Mouse (Mus musculus) heart, embryonic 15.5 days (tissue): ENCODE data around the gene Sat2. TPM values are rescaled to one million over a fixed set of nuclear protein-coding genes. Genes with fewer than 3 reads are reported as not detected.

Source experiments
- ATAC-seq: fragments of 200-750 bp; cut with Nextera tagmentation; replicated peaks from 2 replicates; pipeline ENCODE4 v1.8.0; 2017; ENCODE audit warnings: low read depth, moderate TSS enrichment; ENCODE audit not compliant: insufficient number of reproducible peaks, insufficient read depth, low FRiP score
- H3K27ac ChIP-seq: fragments of 300-500 bp; sonication (generic); 2 replicates; pipeline ENCODE4 v1.5.1; 2015; ENCODE audit warnings: mild to moderate bottlenecking, inconsistent platforms
- H3K27me3 ChIP-seq: fragments of 300-500 bp; sonication (generic); 2 replicates; pipeline ENCODE4 v1.6.1; 2015; ENCODE audit warnings: inconsistent platforms
- H3K36me3 ChIP-seq: fragments of 300-500 bp; sonication (generic); 2 replicates; pipeline ENCODE4 v1.6.1; 2015; ENCODE audit warnings: mild to moderate bottlenecking, inconsistent platforms
- H3K4me1 ChIP-seq: fragments of 300-500 bp; sonication (generic); replicated peaks from 2 replicates; pipeline ENCODE4 v1.6.1; 2015; ENCODE audit warnings: inconsistent platforms
- H3K4me2 ChIP-seq: fragments of 300-500 bp; sonication (generic); 2 replicates; pipeline ENCODE4 v1.6.1; 2015; ENCODE audit warnings: inconsistent platforms, mild to moderate bottlenecking, moderate library complexity
- H3K4me3 ChIP-seq: fragments of 300-500 bp; sonication (generic); 2 replicates; pipeline ENCODE4 v1.5.1; 2015; ENCODE audit warnings: mild to moderate bottlenecking, inconsistent platforms
- H3K9ac ChIP-seq: fragments of 300-500 bp; sonication (generic); 2 replicates; pipeline ENCODE4 v1.6.1; 2015; ENCODE audit warnings: mild to moderate bottlenecking, inconsistent platforms
- H3K9me3 ChIP-seq: fragments of 300-500 bp; sonication (generic); replicated peaks from 2 replicates; pipeline ENCODE4 v1.6.1; 2016; ENCODE audit warnings: inconsistent platforms
- WGBS: fragments of 180-500 bp; shearing (Covaris S2); methylation state at CpG from one replicate; pipeline ENCODE4 v1.1.7; 2015; ENCODE audit warnings: mixed read lengths; 5-methylcytosine and 5-hydroxymethylcytosine counted together
- polyA plus RNA-seq: library from polyadenylated mRNA; unstranded; fragments of >200 nt; fragmentation: Nextera tagmentation; extraction: Ambion mirVana; gene quantifications from 2 replicates; pipeline ENCODE4 v1.2.1, GENCODE M21; 2015

Sat2 gene
- polyA plus RNA-seq, 1 experiment from 2014 or later, result 16.7 TPM

DNA sequence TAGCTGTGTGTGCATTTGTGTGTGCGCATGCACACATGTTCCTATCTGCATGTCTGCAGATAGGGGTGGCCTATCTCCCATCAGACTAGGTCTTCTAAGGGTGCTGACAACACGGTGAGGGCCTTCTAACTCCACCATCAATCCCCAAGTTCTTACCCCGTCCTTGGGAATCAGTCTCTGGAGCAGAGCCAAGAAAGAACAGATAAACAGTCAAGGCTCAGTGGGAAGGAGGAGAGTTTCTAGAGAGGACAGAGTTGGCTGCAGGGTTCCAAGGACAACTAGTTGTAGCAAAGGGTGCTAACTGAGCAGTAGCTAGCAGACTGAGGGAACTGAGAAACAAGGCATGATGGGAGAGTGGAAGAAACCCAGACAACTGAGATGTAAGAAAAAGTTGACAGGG lies 20.1 kb upstream of the Sat2 start:
- no peak for ATAC-seq
- Histone ChIP-seq H3K4me2 (no peak overlapping the region), H3K36me3 (no peaks in the 10 kb centered on the region), H3K9me3 (no peaks in the 10 kb centered on the region), H3K4me3 (no peak overlapping the region), H3K4me1 (peaks cover 65% of the 10 kb centered on the region), H3K9ac (no peak overlapping the region), H3K27me3 (no peaks in the 10 kb centered on the region), H3K27ac (no peak overlapping the region)
- WGBS, result 32% methylated on average over 3 of the region's 3 CpGs

DNA sequence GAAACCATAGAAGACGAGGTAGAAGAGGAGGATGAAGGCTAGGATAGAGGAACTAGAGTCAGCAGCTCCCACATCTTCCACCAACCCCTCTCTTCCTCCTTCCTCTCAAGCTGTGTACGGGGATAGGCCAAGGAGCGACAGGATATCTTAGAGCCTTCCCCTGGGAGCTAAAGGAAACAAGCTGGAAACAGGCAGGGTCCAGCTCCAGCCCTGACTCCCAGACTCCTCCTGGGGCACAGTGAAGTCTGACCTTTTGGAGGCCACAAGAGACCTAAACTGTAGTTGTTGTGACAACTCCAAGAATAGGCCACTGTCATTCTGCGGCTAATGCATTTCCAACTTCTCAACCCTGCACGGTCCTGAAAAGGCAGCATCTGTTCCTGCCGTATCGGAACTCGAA lies 18.3 kb upstream of the Sat2 start:
- Histone ChIP-seq H3K4me3 (0 out of 2 replicates have a peak overlapping the region, but pooled peaks have one; percentile 68), H3K4me1 (peaks cover 65% of the 10 kb centered on the region), H3K36me3 (no peaks in the 10 kb centered on the region), H3K4me2 (peak overlapping the region; percentile 99; the same call in 1 of the 2 replicates), H3K27ac (peak overlapping the region; percentile 82), H3K27me3 (no peaks in the 10 kb centered on the region), H3K9ac (no peak overlapping the region), H3K9me3 (no peaks in the 10 kb centered on the region)
- no peak for ATAC-seq
- WGBS, result 72% methylated on average over 8 of the region's 8 CpGs

DNA sequence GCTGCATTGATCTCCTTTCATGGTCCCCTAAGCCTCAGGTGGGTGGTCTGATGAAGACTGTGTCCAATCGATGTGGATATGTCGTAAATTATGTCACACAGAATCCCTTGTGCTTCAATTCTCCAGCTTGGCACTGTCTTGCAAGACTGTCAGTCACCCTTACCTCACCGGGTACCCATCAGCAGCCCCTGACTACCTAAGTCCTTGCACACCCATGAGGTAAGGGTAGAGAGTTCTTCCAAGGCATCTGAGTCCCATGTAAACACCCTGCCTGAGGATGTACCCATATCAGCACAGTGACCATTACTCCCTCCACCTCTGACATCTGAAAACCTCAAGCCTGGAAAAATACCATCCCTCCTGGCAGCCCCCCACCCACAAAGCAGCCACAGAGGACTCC lies 17.5 kb upstream of the Sat2 start:
- Histone ChIP-seq H3K27ac (peak overlapping the region; percentile 82), H3K4me3 (peak overlapping the region; percentile 68), H3K9ac (peak overlapping the region; percentile 78), H3K9me3 (no peaks in the 10 kb centered on the region), H3K4me1 (peaks cover 62% of the 10 kb centered on the region), H3K36me3 (no peaks in the 10 kb centered on the region), H3K27me3 (no peaks in the 10 kb centered on the region), H3K4me2 (peak overlapping the region; percentile 99)
- ATAC-seq, result no peak
- WGBS, result 51% methylated on average over 3 of the region's 3 CpGs

DNA sequence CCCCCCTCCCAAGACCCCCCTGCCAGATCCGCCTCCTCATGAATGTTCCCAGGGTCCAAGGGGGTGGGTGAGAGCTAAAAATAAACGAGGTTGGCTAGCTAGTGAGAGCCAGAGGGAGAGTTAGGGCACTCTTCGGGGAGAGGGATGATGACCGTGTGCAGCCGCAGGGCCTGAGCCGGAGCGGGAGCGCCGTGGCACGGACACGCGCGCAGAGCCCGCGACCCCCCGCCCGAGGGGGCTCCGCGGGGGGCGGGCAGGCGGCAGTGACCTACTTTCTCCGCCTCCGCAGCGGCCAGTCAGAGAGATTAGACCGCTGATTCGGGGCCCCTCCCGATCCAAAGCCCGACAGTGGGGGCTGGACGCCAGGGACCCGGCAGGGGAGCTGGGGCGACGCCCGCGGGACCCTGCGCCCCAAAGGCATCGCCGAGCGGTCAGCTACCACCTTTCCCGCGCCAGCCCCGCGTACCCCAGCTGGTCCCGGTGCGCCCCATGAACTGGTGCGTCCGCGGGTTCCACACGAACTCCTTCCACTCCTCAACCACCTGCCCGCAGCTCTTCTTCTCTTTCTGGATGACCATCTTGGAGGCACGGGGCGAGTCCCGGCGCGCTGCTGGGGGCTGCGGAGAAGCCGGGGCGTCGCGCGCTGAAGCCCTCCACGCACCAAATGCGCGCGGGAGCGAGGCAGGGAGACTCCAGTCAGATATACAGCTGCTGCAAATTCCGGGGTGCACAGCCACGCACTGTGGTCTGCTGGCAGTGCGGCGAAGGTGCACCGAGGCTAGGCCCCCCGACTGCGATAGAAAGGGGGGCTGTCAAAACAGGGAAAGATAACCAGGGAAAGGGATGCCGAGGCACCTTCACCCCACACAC lies 16.8 kb upstream of the Sat2 start:
- H3K4me1 ChIP-seq, result peaks cover 55% of the 10 kb centered on the region

DNA sequence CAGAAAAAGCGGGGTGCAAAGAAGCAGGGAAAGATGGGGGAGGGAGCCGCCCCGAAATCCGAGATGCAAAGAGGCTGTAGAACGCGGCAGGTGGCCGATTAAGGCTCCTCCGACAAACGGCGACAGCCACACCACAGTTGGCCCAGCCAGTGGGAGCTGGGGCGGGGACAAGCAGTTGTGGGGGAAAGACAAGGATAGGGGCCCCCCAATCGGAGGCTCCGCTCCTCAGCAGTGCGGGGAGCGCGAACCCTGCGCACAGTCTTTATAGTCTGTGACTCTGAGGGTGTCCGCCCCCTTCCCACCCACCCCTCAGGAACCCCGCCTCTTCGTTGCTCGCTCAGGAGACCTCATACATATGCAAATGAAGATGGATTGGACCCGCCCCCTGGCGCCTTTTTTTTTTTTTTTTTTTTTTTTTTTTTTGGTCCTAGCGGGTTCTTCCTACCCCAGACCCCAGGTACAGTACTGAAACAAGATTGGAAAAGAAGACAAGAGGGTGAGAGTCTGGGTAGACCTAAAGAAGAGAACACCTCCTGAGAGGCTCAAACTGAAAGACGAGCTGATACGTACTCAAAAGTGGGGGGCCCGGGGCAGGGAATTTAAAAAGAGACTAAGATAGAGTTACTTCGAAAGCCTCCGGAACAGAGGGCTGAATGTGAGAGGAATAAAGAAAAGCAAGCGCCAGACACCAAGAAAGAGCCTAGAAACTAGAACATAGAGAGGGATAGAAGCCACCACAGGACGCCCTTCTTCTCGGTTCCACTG lies 15.9 kb upstream of the Sat2 start, which contains the start of gene Atp1b2:
Gene Atp1b2, minus strand, starts transcription at position 217 of the 765 bp plus-strand sequence.
- peak within 1 kb of the TSS; percentile 82 for H3K27ac ChIP-seq
- peak within 1 kb of the TSS; percentile 68 for H3K4me3 ChIP-seq
- H3K27me3 ChIP-seq, result no peaks in the 10 kb centered on the region
- peak within 1 kb of the TSS; percentile 99 for H3K4me2 ChIP-seq
- H3K9ac ChIP-seq, result peak within 1 kb of the TSS; percentile 78
- WGBS, result 2% methylated on average over 32 of the region's 32 CpGs
- H3K4me1 ChIP-seq, result peaks cover 47% of the 10 kb centered on the region
- no peaks in the 10 kb centered on the region for H3K36me3 ChIP-seq
- H3K9me3 ChIP-seq, result no peaks in the 10 kb centered on the region
- peak; percentile 88 for ATAC-seq

More for the DNA sequence above, 16.8 kb upstream of the Sat2 start:
- H3K36me3 ChIP-seq, result no peaks in the 10 kb centered on the region
- H3K27me3 ChIP-seq, result no peaks in the 10 kb centered on the region
- peak overlapping the region; percentile 99 for H3K4me2 ChIP-seq
- peak overlapping the region; percentile 78 for H3K9ac ChIP-seq
- peak overlapping the region; percentile 82 for H3K27ac ChIP-seq
- ATAC-seq, result peak; percentile 45; the same call in 1 of the 2 replicates
- WGBS, result under 1% methylated on average over 73 of the region's 73 CpGs
- H3K4me3 ChIP-seq, result peak overlapping the region; percentile 68
- no peaks in the 10 kb centered on the region for H3K9me3 ChIP-seq

DNA sequence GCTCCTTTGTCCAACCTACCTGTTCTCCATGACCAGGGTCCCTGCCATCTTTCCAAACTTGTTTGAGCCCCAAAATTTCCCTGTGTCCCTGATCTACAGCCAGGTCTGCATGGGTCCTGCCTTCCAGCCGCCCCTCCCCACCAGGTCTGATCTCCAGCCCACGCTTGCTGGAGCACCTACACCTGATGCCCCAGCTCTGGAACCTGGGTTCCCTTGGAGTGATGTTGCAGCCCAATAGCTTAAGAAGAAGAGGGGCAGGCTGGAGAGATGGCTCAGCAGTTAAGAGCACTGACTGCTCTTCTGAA lies 15.4 kb upstream of the Sat2 start:
- no peaks in the 10 kb centered on the region for H3K27me3 ChIP-seq
- H3K4me2 ChIP-seq, result peak overlapping the region; percentile 99
- peak overlapping the region; percentile 48; the same call in 1 of the 2 replicates for H3K9ac ChIP-seq
- H3K27ac ChIP-seq, result 0 out of 2 replicates have a peak overlapping the region, but pooled peaks have one; percentile 26
- no peaks in the 10 kb centered on the region for H3K36me3 ChIP-seq
- ATAC-seq, result no peak
- WGBS, result 70% methylated on average over 2 of the region's 2 CpGs
- no peaks in the 10 kb centered on the region for H3K9me3 ChIP-seq
- peak overlapping the region; percentile 68 for H3K4me3 ChIP-seq
- H3K4me1 ChIP-seq, result peaks cover 41% of the 10 kb centered on the region

DNA sequence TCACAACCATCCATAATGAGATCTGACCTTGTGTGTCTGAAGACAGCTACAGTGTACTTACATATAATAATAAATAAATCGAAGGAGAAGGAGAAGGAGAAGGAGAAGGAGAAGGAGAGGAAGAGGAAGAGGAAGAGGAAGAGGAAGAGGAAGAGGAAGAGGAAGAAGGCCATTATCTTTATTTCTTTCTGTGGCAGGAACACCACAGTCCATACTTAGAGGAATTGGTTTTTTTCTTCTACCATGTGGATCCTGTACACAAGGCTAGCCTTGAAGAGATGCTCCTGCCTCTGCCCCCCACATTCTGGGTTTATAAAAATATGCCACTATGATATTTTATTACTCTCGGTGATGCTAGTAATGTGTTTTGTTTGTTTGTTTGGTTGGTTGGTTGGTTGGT lies 15.0 kb upstream of the Sat2 start:
- Histone ChIP-seq H3K4me2 (no peak overlapping the region), H3K4me3 (no peak overlapping the region), H3K9me3 (no peaks in the 10 kb centered on the region), H3K4me1 (peaks cover 37% of the 10 kb centered on the region), H3K27me3 (no peaks in the 10 kb centered on the region), H3K36me3 (no peaks in the 10 kb centered on the region), H3K27ac (no peak overlapping the region), H3K9ac (no peak overlapping the region)
- WGBS, result 78% methylated on average over 2 of the region's 2 CpGs
- ATAC-seq, result no peak

DNA sequence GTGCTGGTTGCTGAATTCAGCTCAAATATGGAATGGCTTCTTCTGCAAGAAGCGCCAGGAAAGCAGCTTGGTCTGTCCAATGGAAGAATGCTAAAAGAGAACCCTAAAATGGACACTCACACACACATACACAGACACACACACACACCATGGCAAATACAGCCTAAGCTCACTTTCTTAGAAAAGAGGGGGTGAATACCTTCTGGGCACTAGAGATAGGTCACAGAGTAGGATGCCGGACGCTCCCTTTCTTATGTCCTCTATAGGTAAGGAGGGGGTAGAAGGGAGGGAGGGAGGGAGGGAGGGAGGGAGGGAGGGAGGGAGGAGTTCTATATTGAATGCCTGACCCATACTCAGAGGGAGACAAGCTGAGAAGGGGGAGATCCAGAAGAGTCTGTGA lies 13.3 kb upstream of the Sat2 start:
- no peaks in the 10 kb centered on the region for H3K27me3 ChIP-seq
- H3K4me2 ChIP-seq, result no peak overlapping the region
- H3K36me3 ChIP-seq, result no peaks in the 10 kb centered on the region
- H3K27ac ChIP-seq, result no peak overlapping the region
- ATAC-seq, result no peak
- no peak overlapping the region for H3K4me3 ChIP-seq
- no peak overlapping the region for H3K9ac ChIP-seq
- H3K9me3 ChIP-seq, result no peaks in the 10 kb centered on the region
- 84% methylated on average over 3 of the region's 3 CpGs for WGBS
- H3K4me1 ChIP-seq, result peaks cover 26% of the 10 kb centered on the region

DNA sequence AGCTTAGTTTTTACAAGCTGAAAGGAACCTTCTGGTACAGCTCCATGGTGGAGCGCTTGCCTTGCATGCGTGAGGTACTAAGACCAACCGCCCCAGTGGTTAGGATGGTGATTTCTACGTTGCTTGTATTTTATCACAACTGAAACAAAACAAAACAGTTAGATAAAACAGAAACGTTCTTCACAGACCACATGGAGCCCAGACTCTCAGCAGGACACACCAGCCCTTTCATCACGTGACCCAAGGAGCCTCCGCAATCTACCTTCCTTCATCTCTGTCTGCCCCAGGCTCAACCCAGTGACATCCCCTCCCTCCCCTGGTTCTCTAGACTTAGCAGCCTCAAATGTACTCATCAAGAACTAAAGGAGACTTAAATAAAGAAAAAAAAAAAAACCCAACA lies 12.4 kb upstream of the Sat2 start:
- Histone ChIP-seq H3K9me3 (no peaks in the 10 kb centered on the region), H3K36me3 (no peaks in the 10 kb centered on the region), H3K27me3 (no peaks in the 10 kb centered on the region), H3K9ac (no peak overlapping the region), H3K4me3 (no peak overlapping the region), H3K4me2 (no peak overlapping the region), H3K27ac (no peak overlapping the region), H3K4me1 (peaks cover 21% of the 10 kb centered on the region)
- no peak for ATAC-seq
- 60% methylated on average over 7 of the region's 7 CpGs for WGBS

DNA sequence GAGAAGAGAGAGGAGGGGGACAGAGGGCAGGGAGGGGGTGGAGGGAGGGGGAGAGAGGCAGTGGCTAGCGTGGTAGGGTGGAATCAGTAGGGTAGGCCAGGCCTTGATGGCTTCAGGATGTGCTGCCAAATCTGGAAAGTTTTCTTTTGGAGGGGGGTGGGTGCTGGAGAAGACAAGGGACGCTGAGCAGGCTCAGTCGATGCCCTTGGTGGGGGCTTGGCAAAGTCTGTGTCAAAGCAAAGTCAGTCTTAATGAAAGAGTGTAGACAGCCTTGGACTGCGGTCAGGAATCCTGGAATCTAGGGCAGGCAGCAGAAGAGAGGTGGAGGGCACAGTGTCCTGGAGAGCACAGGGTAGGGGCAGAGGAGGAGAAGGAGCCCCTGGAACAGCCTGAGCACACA lies 10.9 kb upstream of the Sat2 start:
- Histone ChIP-seq H3K4me2 (no peak overlapping the region), H3K27me3 (0 out of 2 replicates have a peak, but pooled peaks cover 9% of the 10 kb centered on the region), H3K4me1 (peaks cover 9% of the 10 kb centered on the region), H3K36me3 (no peaks in the 10 kb centered on the region), H3K4me3 (no peak overlapping the region), H3K9me3 (no peaks in the 10 kb centered on the region), H3K27ac (no peak overlapping the region), H3K9ac (no peak overlapping the region)
- 46% methylated on average over 4 of the region's 4 CpGs for WGBS
- no peak for ATAC-seq

DNA sequence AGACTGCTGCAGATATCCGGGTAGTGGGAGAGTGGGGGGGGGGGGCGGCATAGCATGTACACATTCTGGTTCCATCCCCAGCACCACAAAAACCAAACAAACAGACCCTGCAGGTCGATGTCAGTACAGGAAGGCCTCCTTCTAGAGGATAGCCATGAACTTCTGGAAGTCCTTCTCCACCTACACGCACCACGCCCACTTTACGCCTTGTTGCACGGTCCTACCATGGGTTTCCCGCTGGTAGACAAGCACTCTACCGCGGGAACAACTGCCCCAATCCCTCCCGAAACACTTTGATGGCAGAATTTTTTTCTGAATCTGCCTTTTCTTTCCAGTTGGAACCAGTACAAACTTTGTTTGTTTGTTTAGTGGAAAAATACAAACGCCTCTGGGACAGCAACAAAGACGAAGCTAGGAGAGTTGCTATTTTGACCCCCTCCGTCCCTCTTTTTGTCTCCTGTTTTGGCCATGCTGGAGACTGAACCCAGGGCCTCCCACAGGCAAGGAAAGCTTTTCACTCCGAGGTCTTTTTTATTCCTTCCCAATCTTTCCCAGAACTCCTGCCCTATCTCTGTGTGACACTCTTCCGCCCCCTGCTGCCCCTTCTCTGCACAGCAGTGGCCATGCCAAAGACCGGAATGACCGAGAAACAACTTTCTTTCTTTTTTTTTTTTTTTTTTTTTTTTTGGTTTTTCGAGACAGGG lies 8.1 kb upstream of the Sat2 start:
- Histone ChIP-seq H3K36me3 (no peaks in the 10 kb centered on the region), H3K9ac (peak overlapping the region; percentile 16), H3K4me2 (peak overlapping the region; percentile 44), H3K9me3 (no peaks in the 10 kb centered on the region), H3K27me3 (0 out of 2 replicates have a peak, but pooled peaks cover 11% of the 10 kb centered on the region), H3K27ac (no peak overlapping the region), H3K4me1 (peaks cover 4% of the 10 kb centered on the region), H3K4me3 (peak overlapping the region; percentile 18; the same call in 1 of the 2 replicates)
- no peak; the same call in 1 of the 2 replicates for ATAC-seq
- WGBS, result 13% methylated on average over 19 of the region's 19 CpGs
